Mouse (Mus musculus) heart, embryonic 11.5 days (tissue): Measurements from ENCODE around the gene Fam229b. TPM values are rescaled to one million over a fixed set of nuclear protein-coding genes. Genes with fewer than 3 reads are reported as not detected.

Experiments
- ATAC-seq: fragments of 200-750 bp; cut with Nextera tagmentation; replicated peaks from 2 replicates; pipeline ENCODE4 v1.8.0; 2017; ENCODE audit warnings: moderate library complexity; ENCODE audit not compliant: insufficient number of reproducible peaks, low FRiP score, low TSS enrichment
- H3K27ac ChIP-seq: fragments of 300-500 bp; sonication (generic); 2 replicates; pipeline ENCODE4 v1.5.1; 2014; ENCODE audit warnings: mild to moderate bottlenecking, low read depth, low read length
- H3K27me3 ChIP-seq: fragments of 300-500 bp; sonication (generic); 2 replicates; pipeline ENCODE4 v1.6.1; 2014; ENCODE audit warnings: mild to moderate bottlenecking, low read length, mixed read lengths; ENCODE audit not compliant: control insufficient read depth, insufficient read depth
- H3K36me3 ChIP-seq: fragments of 300-500 bp; sonication (generic); 2 replicates; pipeline ENCODE4 v1.6.1; 2014; ENCODE audit warnings: mild to moderate bottlenecking, low read length, moderate library complexity, mixed read lengths; ENCODE audit not compliant: control insufficient read depth, insufficient read depth
- H3K4me1 ChIP-seq: fragments of 300-500 bp; sonication (generic); 2 replicates; pipeline ENCODE4 v1.6.1; 2014; ENCODE audit warnings: low read length; ENCODE audit not compliant: control insufficient read depth, insufficient read depth
- H3K4me2 ChIP-seq: fragments of 300-500 bp; sonication (generic); 2 replicates; pipeline ENCODE4 v1.6.1; 2014; ENCODE audit warnings: mild to moderate bottlenecking, moderate library complexity
- H3K4me3 ChIP-seq: fragments of 300-500 bp; sonication (generic); 2 replicates; pipeline ENCODE4 v1.5.1; 2014; ENCODE audit warnings: low read depth, low read length
- H3K9ac ChIP-seq: fragments of 300-500 bp; sonication (generic); 2 replicates; pipeline ENCODE4 v1.6.1; 2014; ENCODE audit warnings: mild to moderate bottlenecking, low read depth, low read length, moderate library complexity
- H3K9me3 ChIP-seq: fragments of 300-500 bp; sonication (generic); replicated peaks from 2 replicates; pipeline ENCODE4 v1.6.1; 2016; ENCODE audit warnings: low read length; ENCODE audit not compliant: control insufficient read depth
- WGBS: fragments of 180-500 bp; shearing (Covaris S2); extraction: QIAGEN DNeasy Blood & Tissue Kit; methylation state at CpG from one replicate; pipeline ENCODE4 v1.1.7; 2014; ENCODE audit not compliant: insufficient replicate concordance; 5-methylcytosine and 5-hydroxymethylcytosine counted together
- polyA plus RNA-seq: library from polyadenylated mRNA; unstranded; fragments of >200 nt; fragmentation: Nextera tagmentation; extraction: Ambion mirVana; gene quantifications from 2 replicates; pipeline ENCODE4 v1.2.1, GENCODE M21; 2014

Fam229b gene
- polyA plus RNA-seq, 1 experiment from 2014 or later = 8.6 TPM

- no peak for ATAC-seq
- H3K9ac ChIP-seq = no peak overlapping the region
- H3K27me3 ChIP-seq = no peaks in the 10 kb centered on the region
- H3K4me2 ChIP-seq = no peak overlapping the region
- H3K4me1 ChIP-seq = peaks cover 7% of the 10 kb centered on the region; the same call in 1 of the 2 replicates
- 51% methylated on average over 9 of the region's 9 CpGs for WGBS
- no peaks in the 10 kb centered on the region for H3K9me3 ChIP-seq
- H3K36me3 ChIP-seq = no peaks in the 10 kb centered on the region
- H3K4me3 ChIP-seq = no peak overlapping the region
- H3K27ac ChIP-seq = no peak overlapping the region
Measured at GRCm38 (mm10) chr10:39169642-39170041, 35.9 kb upstream of the Fam229b start.

GRCm38 (mm10) chr10:39167611-39168010 is 33.9 kb upstream of the Fam229b start:
- Histone ChIP-seq H3K36me3 (no peaks in the 10 kb centered on the region), H3K9ac (no peak overlapping the region), H3K4me1 (peaks cover 9% of the 10 kb centered on the region; the same call in 1 of the 2 replicates), H3K27me3 (no peaks in the 10 kb centered on the region), H3K4me2 (no peak overlapping the region), H3K9me3 (no peaks in the 10 kb centered on the region), H3K4me3 (no peak overlapping the region), H3K27ac (no peak overlapping the region)
- 75% methylated on average over 11 of the region's 11 CpGs for WGBS
- ATAC-seq = no peak

- H3K4me1 ChIP-seq = peaks cover 6% of the 10 kb centered on the region; the same call in 1 of the 2 replicates
- H3K4me2 ChIP-seq = peak overlapping the region; percentile 55
- no peaks in the 10 kb centered on the region for H3K36me3 ChIP-seq
- peak overlapping the region; percentile 31 for H3K4me3 ChIP-seq
- no peaks in the 10 kb centered on the region for H3K9me3 ChIP-seq
- ATAC-seq = no peak
- 21% methylated on average over 11 of the region's 11 CpGs for WGBS
- no peaks in the 10 kb centered on the region for H3K27me3 ChIP-seq
- peak overlapping the region; percentile 71 for H3K9ac ChIP-seq
- H3K27ac ChIP-seq = peak overlapping the region; percentile 47; the same call in 1 of the 2 replicates
Measured at GRCm38 (mm10) chr10:39165632-39166115, 32.0 kb upstream of the Fam229b start.

- no peaks in the 10 kb centered on the region for H3K9me3 ChIP-seq
- no peak within 1 kb of the TSS for H3K9ac ChIP-seq
- 83% methylated on average over 10 of the region's 10 CpGs for WGBS
- H3K4me3 ChIP-seq = no peak within 1 kb of the TSS
- no peak within 1 kb of the TSS for H3K4me2 ChIP-seq
- no peak within 1 kb of the TSS for H3K27ac ChIP-seq
- no peaks in the 10 kb centered on the region for H3K36me3 ChIP-seq
- ATAC-seq = no peak
- H3K27me3 ChIP-seq = no peaks in the 10 kb centered on the region
- H3K4me1 ChIP-seq = peaks cover 6% of the 10 kb centered on the region; the same call in 1 of the 2 replicates
Measured at GRCm38 (mm10) chr10:39163694-39164093, 30.0 kb upstream of the Fam229b start, which contains the start of gene Ccn6. Gene Ccn6 (minus strand): TSS chr10:39163794.

- 54% methylated on average over 18 of the region's 18 CpGs for WGBS
- H3K27me3 ChIP-seq = no peaks in the 10 kb centered on the region
- H3K9ac ChIP-seq = no peak overlapping the region
- ATAC-seq = no peak
- no peak overlapping the region for H3K4me3 ChIP-seq
- H3K4me1 ChIP-seq = peaks cover 6% of the 10 kb centered on the region; the same call in 1 of the 2 replicates
- H3K4me2 ChIP-seq = no peak overlapping the region
- no peaks in the 10 kb centered on the region for H3K36me3 ChIP-seq
- no peaks in the 10 kb centered on the region for H3K9me3 ChIP-seq
- H3K27ac ChIP-seq = no peak overlapping the region
Measured at GRCm38 (mm10) chr10:39162666-39163484, 29.2 kb upstream of the Fam229b start.

GRCm38 (mm10) chr10:39161406-39161805 is 27.7 kb upstream of the Fam229b start:
- Histone ChIP-seq H3K9ac (no peak overlapping the region), H3K27me3 (no peaks in the 10 kb centered on the region), H3K9me3 (no peaks in the 10 kb centered on the region), H3K4me1 (peaks cover 4% of the 10 kb centered on the region; the same call in 1 of the 2 replicates), H3K27ac (no peak overlapping the region), H3K4me3 (no peak overlapping the region), H3K36me3 (no peaks in the 10 kb centered on the region), H3K4me2 (no peak overlapping the region)
- no peak for ATAC-seq
- 62% methylated on average over 1 of the region's 1 CpGs for WGBS

- Histone ChIP-seq H3K27me3 (no peaks in the 10 kb centered on the region), H3K4me1 (peaks cover 3% of the 10 kb centered on the region; the same call in 1 of the 2 replicates), H3K36me3 (no peaks in the 10 kb centered on the region), H3K9ac (no peak overlapping the region), H3K4me3 (no peak overlapping the region), H3K9me3 (no peaks in the 10 kb centered on the region), H3K27ac (no peak overlapping the region), H3K4me2 (no peak overlapping the region)
- no peak for ATAC-seq
- 48% methylated on average over 12 of the region's 12 CpGs for WGBS
Measured at GRCm38 (mm10) chr10:39158306-39158705, 24.6 kb upstream of the Fam229b start.

- no peaks in the 10 kb centered on the region for H3K9me3 ChIP-seq
- H3K27ac ChIP-seq = no peak overlapping the region
- no peaks in the 10 kb centered on the region; the same call in 1 of the 2 replicates for H3K4me1 ChIP-seq
- no peak for ATAC-seq
- no peak overlapping the region for H3K4me2 ChIP-seq
- H3K27me3 ChIP-seq = no peaks in the 10 kb centered on the region
- H3K4me3 ChIP-seq = no peak overlapping the region
- H3K9ac ChIP-seq = no peak overlapping the region
- no peaks in the 10 kb centered on the region for H3K36me3 ChIP-seq
- WGBS = 96% methylated on average over 1 of the region's 1 CpGs
Measured at GRCm38 (mm10) chr10:39157321-39157720, 23.6 kb upstream of the Fam229b start.
